Mouse (Mus musculus): Measurements from ENCODE around the gene Nckap5l. TPM values are rescaled to one million over a fixed set of nuclear protein-coding genes. Genes with fewer than 3 reads are reported as not detected.
A peak's percentile ranks its signal among the peaks of the same experiment; 100 is the strongest.

Nckap5l gene
- polyA plus RNA-seq, 1 experiment = 3.1 TPM

GRCm38 (mm10) chr15:99372761-99373160 is 84.8 kb downstream of the Nckap5l start:
- Histone ChIP-seq H3K36me3 (ENCODE audit: control insufficient read depth, insufficient read depth, low read length) (no peaks in the 10 kb centered on the region), H3K27ac (ENCODE audit: insufficient read depth, low read depth, low read length) (no peak overlapping the region), H3K4me1 (ENCODE audit: control insufficient read depth, insufficient read depth, low read length) (peaks cover 7% of the 10 kb centered on the region), H3K4me3 (ENCODE audit: insufficient read depth, low read depth, low read length) (no peak overlapping the region), H3K27me3 (replicated peaks; ENCODE audit: control insufficient read depth, insufficient read depth, low read length) (no peaks in the 10 kb centered on the region)
- WGBS = 68% methylated on average over 9 of the region's 9 CpGs
- peak; percentile 20 for DNase-seq
- TF ChIP-seq CTCF (conservative IDR thresholded peaks at IDR 0.05; ENCODE audit: insufficient read depth, insufficient read length, low read depth, low read length) (no peak), POLR2A (IDR thresholded peaks at IDR 0.05; ENCODE audit: low read depth, low read length) (no peak)

Other genes with a start within 250 kb of the Nckap5l start
- 0.38 and 0.42 TPM in 2 replicates for gene Kcnh3, start 232.9 kb downstream of the Nckap5l start, polyA plus RNA-seq (2012; rRNA removed)
- 70.6 and 81.3 TPM in 2 replicates for gene Mcrs1, start 205.8 kb downstream of the Nckap5l start, polyA plus RNA-seq (2012; rRNA removed)
- 48.0 and 59.4 TPM in 2 replicates for gene Prpf40b, start 162.7 kb downstream of the Nckap5l start, polyA plus RNA-seq (2012; rRNA removed)
- gene Fam186b, start 161.9 kb downstream of the Nckap5l start, polyA plus RNA-seq (2012; rRNA removed) = 0.13 and 0.24 TPM in 2 replicates
- 26.8 and 26.9 TPM in 2 replicates for gene Fmnl3, start 87.3 kb downstream of the Nckap5l start, polyA plus RNA-seq (2012; rRNA removed)
- gene Tmbim6, start 64.9 kb downstream of the Nckap5l start, polyA plus RNA-seq (2012; rRNA removed) = 2,322 and 2,701 TPM in 2 replicates
- 5.8 and 7.0 TPM in 2 replicates for gene Bcdin3d, start 17.0 kb upstream of the Nckap5l start, polyA plus RNA-seq (2012; rRNA removed)
- 0.43 and 1.3 TPM in 2 replicates for gene Faim2, start 70.4 kb upstream of the Nckap5l start, polyA plus RNA-seq (2012; rRNA removed)
- 741 and 818 TPM in 2 replicates for gene Aqp2, start 121.3 kb upstream of the Nckap5l start, polyA plus RNA-seq (2012; rRNA removed)
- 0.66 and 1.6 TPM in 2 replicates for gene Aqp5, start 133.0 kb upstream of the Nckap5l start, polyA plus RNA-seq (2012; rRNA removed)
- gene Aqp6, start 143.7 kb upstream of the Nckap5l start, polyA plus RNA-seq (2012; rRNA removed) = 97.9 and 124 TPM in 2 replicates
- 2.4 and 2.6 TPM in 2 replicates for gene Racgap1, start 193.9 kb upstream of the Nckap5l start, polyA plus RNA-seq (2012; rRNA removed)
- gene Asic1, start 212.6 kb upstream of the Nckap5l start, polyA plus RNA-seq (2012; rRNA removed) = 0.34 and 0.37 TPM in 2 replicates
- 27.7 and 29.5 TPM in 2 replicates for gene Smarcd1, start 244.4 kb upstream of the Nckap5l start, polyA plus RNA-seq (2012; rRNA removed)
- 0.58 TPM in 1 of 2 replicates, not detected in the other for gene Gm17349, start 247.7 kb upstream of the Nckap5l start, polyA plus RNA-seq (2012; rRNA removed)